Mouse (Mus musculus) thymus, postnatal 25 days (tissue): ENCODE results near the gene Ammecr1.

Experiments
- DNase-seq: peaks from one replicate; pipeline ENCODE4 v3.0.0; 2022

Ammecr1 gene

DNA sequence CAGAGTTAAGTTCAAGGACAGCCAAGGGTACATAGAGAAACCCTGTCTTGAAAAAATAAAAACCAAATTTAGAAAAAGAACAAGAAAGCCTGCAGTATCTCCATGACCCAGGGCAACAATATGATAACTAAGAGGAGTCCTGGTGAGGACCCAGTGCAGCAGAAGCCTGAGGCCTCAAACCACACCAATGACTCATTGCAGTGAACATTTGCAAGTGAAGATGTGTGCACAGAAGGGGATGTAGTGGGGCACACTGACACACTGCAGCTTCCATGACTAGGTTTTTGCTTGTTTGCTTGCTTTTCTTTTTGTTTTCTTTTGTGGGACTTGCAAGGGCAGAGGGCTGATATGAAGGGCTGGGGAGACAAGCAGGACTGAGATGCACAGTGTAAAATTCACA, 52.3 kb downstream of the Ammecr1 start:
- DNase-seq: no peak

DNA sequence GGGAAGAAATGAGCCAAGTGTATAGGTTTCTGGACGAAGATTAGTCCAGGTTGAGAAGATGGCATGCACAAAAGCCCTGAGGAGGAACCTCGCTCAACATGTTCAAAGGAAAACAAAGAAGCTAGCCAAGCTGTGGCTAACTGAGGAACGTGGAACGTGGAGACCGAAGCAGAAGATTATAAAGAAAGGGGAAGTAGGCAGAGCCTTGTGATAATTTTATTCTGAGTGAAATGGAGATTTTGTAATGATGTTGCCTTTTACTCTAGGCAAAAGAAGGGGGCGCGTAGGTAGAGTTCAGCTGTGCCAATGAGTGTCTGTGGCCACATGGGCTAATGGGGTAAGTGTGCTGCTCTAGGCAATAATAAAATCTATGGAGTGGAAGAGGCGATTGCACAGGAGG, 62.7 kb downstream of the Ammecr1 start:
- no peak for DNase-seq

DNA sequence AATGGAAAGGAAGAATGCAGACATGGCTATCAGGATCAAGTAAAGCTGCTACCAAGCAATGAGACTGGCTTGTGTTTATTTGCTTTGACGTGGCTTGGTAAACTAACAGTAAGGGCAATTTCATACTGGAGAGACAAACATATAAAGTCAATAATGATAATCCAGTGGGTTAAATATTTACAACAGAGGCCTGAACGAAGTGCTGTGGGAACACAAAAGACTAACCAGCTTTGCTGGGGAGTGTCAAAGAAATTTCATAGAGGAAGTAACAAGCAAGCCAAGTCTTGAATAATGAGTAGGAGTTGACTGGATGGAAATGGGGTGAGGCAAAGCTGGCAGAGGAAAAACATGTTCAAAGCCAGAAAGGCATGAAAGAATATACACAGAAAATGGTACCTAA, 63.9 kb downstream of the Ammecr1 start:
- no peak for DNase-seq

DNA sequence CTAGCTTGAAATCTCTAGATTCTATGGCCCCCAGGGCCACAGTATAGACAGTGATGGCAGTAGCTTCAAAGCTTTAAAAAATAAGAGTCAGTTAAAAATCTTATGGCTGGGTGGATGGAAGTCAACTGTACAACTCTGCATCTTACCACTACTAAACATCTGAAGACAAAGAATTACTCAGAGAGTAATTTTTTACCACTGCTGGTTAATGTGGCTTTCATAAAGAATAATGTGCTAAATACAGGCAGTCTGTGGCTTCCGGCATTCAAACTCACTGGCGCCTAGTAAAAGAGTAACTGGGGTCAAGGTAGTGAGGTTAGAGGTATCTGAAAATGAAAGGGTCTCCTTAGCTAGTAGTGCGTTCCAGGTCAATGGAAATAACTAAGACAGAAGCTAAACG, 64.6 kb downstream of the Ammecr1 start:
- no peak for DNase-seq

DNA sequence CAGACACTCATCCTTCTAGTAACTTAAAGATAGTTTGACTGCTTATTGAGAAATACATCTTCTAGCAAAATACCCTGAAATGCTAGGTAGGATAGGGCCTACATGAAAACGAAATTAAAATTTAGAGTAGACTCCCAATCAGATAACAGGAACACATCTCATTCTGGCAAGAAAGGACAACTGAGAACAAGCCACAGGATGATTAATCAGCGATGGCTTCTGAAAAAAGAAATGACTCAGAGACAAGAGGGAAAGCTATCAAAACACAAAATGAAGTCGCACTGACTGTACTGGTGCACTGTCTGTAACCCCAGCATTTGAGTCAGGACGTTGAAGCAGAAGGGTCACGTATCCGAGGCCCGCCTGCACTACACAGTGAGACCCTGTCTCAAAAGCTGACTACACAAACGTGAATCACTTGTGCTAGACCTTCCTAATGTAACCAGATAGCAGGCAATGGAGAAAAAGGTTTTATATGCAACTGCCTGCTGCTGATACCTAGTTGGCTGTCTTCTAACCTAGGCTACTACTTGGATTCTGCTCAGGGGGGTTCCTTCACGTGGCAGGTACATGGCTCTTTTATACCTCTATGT, 68.1 kb downstream of the Ammecr1 start:
- no peak for DNase-seq

DNA sequence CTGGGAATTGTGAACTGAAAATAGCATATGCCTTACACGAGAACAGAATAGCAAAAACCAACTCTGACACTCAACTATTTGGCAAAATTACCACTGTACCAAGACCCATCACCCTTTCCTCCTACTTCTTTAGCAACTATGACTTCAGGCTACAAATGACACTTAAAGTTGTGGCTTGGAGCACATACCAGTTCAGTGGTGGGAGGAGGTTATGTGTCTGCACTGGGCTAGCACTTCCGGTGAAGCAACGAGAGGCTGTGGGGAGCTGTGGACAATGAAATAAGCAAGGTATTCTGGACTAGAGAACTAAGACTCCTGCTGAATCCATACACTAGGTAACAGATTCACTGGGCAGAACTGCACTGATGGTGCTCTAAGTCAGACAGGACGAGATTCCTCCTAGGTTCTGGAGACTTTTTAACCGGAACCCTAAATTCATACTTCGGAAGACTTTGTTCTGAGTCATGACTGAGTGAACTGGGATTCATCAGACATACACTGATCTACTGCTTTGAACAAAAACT, 69.0 kb downstream of the Ammecr1 start:
- DNase-seq: no peak

DNA sequence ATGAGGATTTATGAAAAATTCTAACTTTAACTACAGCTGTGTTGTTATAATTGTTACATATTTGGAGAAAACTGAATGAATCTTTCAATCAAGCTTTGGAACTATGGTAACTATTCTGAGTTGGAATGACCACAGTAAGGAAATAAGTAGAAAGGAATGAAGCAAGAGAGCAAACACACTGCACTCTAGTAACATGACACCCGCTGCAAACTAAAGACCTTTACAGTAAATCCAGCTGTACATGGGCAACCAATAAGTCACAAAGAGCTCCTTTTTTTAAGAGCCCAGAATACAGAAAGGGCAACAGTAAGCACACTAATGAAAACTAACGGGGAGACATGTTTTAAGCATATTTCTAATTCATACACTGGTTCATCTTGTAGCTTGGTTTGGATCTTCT, 71.2 kb downstream of the Ammecr1 start:
- no peak for DNase-seq

DNA sequence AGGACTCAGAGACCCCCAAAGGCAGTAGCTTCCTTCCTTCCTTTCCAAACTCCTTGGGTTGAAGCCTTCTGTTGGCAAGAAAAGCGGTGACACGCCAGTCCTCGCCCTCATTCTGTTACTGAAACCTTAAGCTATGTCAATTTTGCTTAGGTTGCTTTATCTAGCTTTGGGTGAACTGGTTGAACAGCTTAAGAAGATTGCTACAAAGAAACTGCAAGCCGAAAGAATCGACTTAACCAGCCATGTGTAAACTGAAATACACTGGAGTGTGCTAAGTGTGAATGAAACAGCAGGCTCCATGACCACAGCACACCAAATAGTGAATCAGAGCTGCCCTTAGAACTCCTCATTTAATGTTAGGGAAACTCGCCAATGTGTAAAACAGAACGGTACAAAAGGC, 80.6 kb downstream of the Ammecr1 start:
- no peak for DNase-seq

DNA sequence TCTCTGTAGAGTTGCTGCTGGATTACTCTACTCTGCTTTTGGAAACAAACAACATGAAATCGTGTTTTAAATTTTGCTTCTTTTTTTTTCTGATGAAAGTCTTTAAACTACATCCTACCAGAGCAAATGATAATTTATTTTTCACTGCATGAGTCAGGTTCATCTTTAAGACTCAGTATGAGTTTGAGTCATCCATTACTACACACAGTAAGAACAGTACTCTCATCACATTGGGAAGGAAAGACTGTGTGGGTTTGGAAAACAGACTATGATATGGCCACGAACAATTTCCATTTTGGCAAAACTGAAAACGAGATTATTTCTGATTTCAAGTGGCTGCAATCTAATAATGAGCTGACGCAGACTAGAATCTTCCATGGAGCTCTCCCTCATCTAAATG, 82.9 kb downstream of the Ammecr1 start:
- DNase-seq: no peak

DNA sequence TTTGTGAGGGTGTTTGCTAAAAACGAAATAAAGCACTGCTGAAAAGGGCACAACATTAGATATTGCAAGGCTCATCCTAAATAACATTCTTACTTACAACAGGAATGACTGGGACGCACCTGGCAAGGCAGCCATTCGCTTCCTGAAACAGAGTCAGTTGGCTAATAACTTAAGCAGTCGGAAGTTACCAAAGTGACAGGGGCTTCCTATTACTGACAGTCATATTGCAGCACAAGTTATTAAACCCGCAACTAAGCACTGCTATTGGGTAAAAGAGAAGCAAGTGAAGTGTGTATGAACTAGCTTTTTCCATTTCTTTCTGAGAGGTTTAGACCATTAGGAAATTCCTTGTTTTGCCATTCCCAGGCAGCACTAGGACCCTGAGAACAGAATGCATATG, 84.3 kb downstream of the Ammecr1 start:
- no peak for DNase-seq

DNA sequence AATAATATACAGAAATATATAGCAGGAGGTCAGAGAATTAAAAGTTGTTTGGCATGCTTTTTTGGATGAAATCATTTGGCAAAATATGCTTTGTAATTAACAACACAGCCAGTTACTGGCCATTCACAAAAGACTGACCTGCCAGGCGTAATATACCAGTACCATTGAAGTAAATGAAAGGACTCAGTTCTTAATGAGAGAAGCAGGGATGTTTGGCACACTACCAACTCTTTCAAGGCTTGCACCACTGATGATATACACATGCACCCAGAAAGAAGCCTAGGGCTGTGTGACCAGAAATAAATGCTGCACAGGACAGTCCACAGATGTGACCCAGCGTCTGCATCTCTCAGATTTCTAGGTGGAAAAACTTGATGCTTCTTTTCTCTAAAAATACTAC, 96.7 kb downstream of the Ammecr1 start:
- no peak for DNase-seq

DNA sequence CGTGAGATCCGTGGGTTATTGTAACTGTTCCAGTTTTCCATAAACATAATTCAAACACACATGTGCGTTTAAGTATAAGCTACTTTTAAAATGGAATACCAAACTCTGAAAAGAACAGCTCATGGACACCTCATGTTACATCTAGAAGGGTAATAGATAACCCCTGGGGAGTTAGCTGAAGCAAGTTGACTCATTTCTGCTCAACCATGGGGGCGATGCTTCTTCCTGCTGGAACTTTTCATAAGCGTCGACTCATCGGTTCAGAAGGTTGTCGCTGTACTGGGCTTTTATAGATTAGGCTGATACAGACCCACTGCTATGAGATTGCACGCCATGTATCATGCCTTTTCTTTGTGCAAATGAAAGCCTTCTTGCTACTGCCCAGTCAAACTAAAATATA, 118.5 kb downstream of the Ammecr1 start:
- no peak for DNase-seq

DNA sequence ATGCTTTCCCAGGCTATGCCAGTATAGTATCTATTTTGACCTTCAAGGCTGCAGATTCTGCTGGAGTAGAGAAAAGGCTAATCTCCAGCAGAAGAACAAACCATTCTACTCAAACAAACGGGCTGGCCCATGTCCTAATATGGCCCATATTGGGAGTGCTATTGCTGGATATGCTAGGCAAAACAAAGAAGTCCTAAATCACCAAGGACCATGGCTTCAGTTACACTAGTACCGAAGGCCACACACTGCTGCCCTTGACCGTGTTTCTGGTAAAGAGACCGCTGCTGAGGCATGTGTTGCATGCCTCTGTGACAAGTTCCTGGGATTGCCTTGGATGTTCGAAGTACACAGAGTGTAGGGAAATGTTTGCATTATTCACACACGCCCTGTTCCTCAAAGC, 120.3 kb downstream of the Ammecr1 start:
- no peak for DNase-seq

DNA sequence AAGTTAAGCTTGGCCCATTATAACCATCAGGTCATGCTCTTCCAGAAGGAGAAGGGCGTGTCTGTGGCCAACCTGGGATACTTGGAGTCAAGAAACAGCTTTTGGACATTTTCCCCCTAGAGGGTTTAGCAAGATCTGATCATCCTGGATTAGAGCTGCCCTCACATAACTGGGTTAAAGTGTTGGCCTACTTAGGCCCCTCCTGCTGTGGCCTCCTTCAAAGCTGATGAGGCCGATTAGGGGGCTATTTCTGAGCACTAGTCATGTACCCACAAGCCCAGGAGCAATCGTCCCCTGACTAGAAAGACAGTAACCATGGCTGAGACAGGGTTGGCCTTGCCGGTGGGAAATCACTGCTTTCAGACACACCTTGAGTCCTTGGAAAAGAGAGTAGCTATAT, 124.6 kb downstream of the Ammecr1 start:
- DNase-seq: no peak

DNA sequence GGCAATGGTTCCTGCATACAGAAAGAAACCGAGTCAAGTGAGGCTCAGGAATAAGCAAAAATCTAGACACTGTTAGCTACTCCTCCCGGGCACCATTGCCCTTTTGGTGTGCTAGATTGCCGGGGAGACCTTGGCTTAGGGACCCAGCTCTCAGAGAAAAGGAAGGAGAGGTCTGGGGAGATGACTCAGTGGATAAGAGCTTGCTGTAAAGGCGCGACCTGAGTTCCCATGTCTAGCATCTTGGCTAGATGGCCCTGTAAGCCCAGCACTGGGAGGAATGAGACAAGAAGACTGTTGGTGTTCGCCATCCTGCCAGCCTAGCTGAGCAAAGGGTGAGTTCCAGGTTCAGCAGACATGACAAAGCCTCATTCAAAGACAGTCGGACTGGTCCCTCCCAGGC, 127.1 kb downstream of the Ammecr1 start:
- no peak for DNase-seq

DNA sequence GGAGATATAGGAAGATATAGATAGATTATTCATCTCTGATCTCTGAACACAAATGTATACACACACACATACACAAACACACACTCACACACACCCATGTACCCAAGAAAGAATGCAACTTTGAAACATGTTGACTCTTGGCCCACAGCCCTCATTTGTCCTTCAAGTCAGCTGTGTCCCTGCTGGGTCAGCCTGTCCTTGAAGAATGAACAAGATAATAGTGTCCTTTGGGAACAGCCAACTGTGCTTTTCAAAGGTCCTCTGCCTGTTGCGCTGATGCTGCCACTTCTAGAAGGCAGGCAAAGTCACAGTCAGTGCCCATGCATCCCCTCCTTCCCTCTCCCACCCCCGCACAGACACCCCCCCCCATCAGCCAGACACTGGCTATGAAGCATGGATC, 127.7 kb downstream of the Ammecr1 start:
- DNase-seq: no peak

DNA sequence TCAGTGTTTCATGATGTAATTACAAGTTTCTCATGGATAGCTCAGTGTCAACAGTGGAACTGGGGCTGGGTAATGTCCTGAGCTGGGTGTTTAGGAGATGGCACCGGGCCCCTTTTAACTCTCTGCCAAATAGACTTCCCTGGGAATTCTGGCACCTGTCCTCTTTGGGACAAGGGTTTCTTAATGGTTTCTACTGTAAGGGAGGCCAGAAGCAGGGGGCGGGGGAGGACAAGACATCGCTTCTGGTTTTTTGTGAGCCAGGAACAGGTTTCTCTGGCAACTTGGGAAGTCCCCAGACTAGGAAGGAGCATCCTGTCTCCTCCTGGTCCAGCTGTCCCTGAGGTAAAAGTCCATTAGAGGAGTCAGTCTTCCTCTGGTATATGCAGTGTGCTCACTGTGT, 129.2 kb downstream of the Ammecr1 start:
- no peak for DNase-seq

DNA sequence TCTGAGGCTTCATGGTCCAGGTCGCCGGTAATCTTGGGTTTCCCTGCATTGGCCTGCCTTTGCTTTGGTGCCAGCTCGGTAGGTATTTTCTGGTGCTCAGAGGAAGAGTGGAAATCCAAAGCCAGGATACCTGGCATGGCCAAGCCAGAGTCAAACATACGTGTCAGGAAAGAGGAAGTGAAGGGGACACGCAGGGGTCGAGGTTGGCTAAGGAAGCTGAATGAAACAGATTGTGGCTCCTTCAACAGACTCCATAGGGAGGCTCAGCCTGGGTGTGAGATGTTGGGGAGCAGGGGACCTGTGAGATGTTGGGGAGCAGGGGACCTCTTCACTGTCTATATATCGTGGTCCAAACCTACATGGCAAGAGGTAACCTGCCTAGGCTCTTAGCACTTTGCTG, 130.1 kb downstream of the Ammecr1 start:
- DNase-seq: no peak

DNA sequence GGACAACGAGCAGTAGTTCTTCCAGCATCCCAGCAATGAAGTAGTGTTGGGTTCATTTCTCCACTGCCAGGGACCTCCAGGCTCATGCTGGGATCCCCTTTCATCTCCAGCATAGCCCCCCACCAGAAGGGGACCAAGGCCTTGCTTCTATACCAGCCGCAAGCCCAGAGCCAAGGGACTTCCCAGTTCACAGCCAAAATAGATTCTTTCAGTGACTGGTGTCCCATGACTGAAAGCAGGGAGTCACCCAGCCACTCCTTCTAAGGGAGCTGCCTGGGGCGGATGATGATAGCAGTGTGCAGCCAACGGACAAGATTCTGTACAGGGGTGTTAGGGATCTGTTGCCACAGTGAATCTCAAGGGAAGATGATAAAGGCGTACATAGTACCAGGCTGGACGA, 131.7 kb downstream of the Ammecr1 start:
- no peak for DNase-seq

DNA sequence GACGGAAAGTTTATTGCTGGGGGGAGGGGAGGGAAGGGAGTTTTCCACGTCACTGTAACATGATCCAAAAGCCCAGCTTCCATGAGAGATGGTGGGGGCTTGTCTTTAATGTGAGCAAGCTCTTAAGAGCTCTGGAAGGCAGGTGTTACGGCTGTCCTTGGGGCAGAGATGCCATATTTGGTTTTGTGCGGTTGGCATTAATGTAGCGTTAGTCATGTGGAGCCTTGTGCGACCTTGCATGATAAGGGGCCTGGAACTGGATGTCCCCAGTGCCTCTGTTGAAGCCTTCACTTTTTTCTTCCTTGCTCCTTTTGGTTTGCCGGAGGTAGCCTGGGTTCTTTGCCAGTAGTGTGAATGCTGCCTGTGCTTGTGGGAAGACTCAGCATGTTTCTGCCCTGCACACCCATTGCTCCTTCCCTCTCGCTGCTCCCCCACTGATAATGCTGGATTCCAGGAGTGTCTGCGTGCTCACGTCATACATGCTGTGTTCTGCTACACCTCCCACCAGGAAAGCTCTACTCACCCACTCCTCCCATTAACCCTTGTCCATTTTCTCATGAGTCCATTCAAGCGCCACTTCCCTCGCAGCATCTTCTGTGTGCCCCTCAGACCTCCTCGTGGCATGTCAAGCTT, 133.2 kb downstream of the Ammecr1 start:
- no peak for DNase-seq

DNA sequence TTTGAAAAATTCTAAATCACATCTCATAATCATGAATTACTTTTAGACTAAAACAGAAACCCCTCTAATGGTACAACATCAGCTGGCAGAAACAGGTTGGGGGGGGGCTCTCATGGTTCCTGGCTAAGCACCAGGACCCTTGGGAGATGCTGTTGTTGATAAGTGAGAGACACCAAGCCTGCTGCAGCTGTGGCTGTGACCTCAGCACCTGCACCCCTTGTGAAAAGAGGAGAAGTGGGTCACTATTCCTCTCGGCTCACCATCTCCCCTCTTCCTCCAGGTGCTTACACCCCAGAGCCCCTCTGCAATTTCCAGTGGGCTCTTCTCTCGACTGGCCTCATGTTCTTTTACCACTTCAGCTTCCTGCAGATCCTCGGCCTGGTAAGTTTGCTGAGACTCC, 134.3 kb downstream of the Ammecr1 start:
- DNase-seq: peak; percentile 45

DNA sequence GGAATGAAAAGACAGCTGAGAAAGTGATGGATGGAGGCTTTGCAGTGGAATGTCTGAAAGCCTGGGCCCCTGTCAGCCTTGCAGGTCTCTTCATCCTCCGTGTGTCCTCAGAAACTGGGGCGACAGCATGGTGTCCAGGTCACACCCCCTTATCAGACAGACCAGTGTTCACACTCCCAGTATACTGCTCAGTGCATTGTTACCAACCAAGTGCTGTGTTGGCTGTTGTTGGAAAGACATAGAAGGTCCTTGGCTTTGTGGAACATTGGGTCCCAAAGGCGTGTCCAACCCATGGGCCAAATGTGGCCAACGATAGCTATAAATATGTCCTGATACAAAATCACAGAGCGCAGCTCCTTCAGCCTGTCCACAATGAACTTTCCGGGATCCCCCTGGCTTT, 136.0 kb downstream of the Ammecr1 start:
- no peak for DNase-seq

DNA sequence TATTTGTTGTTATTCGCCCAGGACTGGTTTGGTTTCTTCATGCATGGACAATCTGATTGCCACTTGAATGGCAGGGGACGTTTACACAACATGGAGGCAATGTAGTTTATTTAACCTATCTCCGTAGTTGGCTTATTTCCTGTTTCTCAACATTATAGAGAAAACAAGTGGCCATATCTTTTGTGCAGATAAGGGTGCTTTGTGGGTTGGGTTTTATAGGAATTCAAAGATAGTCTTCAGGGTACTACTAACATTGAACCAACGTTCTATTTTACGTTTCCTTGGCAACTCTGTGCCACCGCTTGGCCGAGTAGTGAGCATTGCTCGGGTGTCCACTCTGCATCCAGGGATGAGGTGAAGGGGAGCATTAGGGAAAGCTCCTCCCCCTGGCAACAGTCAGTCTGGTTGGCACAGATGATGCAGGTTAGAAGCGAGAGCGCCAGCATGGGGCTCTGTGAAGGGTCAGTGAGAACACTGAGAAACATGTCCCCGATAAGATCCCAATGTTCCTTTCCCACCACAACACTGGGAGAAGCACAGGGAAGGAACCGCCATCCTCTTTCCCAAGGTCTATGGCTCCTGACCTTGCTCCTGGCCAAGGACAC, 136.6 kb downstream of the Ammecr1 start:
- no peak for DNase-seq

DNA sequence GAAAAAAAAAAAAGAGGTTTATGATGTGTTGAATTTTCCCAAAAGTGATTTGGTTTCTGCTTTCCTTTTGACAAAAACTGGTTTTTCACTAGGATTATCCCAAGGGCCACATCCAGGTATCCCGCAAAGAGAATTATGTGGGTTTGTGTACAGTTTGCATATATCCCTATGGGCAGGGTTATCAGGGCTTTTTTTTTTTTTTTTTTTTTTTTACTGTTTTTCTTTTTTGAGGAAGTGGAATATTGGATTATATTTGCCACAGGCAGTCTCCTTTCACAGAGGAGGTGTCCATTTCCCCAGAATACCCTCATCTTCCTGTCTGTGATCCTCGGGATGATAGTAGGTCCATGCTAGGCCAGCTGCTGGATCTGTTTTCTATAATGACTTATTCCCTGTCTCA, 137.3 kb downstream of the Ammecr1 start:
- no peak for DNase-seq
